Mouse (Mus musculus) CD4-positive helper T cell, adult 2 months (primary cell): ENCODE measurements around the gene Nup62.

Experiments
- DNase-seq: peaks from one replicate; pipeline ENCODE4 v3.0.0-alpha.2; 2012; ENCODE audit warnings: low read depth, missing footprints, low spot score

The Nup62 gene

DNA sequence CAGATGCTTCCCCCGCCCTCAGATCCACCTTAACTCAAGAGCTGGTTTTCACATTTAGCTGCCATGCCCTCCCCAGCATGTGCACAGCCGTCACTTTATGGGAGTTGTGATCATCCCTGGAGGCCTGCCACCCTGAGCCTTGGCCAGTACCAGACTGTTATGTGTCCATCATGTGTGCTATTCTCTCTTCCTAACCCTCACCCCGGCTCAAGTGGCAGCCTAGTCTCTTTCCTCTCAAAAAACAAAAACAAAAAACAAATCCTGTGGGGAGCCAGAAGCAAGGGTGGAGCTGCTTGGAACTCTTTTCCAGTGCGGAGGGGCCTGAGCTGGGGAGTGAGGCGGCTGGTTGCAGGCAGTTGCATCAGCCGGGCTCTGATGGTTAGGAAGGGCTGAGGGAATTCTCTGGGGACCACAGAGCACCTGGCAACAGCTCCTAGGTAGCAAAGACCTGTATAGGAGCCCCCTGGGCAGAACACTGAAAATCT, 2.9 kb downstream of the Nup62 start:
- no peak for DNase-seq

DNA sequence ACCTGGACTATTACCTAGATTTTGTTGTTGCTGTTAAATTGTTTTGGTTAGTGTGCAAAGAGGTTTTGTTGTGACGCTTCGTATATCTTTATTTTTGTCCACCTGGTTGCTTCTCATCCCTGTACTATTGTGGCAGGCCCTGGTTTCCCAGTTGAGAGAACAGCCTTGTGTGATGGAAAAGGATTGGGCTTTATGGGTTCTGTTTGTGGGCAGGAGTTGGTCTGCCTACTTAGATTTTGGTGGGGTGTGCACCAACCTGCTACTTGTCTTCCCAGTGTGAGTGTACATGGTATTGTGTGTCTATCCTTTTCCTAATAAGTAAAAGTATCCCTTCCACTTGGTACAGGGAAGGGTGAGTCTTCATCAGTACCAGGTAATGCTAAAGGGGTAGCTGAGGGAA, 3.5 kb downstream of the Nup62 start:
- DNase-seq: no peak

DNA sequence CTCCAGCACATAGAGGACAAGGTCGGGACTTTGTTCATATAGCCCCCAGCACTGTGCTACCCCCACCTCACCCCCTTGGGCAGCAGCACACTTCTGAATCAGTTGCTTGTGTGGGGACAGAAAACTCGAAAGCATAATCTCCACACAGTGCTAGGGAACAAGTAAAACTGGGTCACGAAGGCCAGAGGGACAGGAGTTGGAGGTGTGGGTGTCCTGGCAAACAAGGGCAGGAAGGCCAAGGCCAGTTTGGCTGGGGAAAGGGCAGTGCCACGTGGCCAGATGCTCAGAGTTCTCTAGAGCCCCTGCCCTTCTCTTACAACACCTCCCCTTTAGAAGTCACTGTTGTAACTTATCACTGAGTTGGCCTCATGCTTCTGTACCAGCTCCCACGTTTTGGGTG, 4.0 kb downstream of the Nup62 start:
- no peak for DNase-seq

DNA sequence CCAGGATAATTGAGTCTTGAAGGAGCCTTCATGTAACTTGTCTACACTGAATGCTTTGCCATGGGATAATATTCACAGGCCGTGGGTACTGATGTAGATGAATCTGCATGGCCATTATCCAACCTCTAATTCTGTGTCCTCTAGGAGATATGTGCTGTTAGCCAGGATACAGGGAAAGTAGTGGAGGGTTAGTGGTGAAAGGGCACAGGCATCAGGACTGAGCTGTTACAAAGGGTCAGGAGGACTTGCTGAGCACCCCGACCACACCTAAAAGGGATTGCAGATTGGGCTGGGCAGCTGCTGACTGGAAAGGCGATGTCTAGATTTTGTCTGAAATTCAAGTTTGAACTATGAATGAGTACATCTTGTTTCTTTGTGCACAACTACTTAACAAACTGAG, 4.6 kb downstream of the Nup62 start:
- DNase-seq: no peak

DNA sequence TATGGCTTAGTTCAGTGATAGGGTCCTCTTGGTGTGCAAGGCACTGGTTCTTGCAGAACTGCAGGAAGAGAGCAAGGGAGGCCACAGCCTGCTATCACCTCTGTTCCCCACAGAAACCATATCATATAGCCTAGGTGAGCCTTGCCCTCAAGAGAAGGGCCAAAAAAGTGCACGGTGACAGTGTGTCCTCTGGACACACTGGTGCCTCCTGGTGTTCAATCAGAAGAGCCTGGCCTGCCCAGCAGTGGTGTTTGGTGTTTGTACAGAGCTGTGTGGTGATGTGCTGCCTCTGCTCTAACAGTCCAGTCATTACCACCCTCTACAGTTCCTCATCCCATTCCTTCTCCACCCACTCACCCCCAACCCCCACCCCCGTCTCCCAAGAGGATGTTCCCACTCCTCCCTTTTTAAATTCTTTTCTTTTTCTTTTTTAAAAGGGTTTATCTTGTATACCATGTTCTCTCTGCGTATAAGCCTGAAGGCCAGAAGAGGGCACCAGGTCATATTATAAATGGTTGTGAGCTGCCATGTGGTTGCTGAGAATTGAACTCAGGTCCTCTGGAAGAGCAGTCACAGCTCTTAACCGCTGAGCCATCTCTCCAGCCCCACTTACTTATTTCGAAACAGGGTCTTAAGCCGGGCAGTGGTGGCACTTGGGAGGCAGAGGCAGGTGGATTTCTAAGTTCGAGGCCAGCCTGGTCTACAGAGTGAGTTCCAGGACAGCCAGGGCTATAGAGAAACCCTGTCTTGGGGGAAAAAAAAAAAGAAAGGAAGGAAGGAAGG, 6.0 kb downstream of the Nup62 start:
- no peak for DNase-seq

DNA sequence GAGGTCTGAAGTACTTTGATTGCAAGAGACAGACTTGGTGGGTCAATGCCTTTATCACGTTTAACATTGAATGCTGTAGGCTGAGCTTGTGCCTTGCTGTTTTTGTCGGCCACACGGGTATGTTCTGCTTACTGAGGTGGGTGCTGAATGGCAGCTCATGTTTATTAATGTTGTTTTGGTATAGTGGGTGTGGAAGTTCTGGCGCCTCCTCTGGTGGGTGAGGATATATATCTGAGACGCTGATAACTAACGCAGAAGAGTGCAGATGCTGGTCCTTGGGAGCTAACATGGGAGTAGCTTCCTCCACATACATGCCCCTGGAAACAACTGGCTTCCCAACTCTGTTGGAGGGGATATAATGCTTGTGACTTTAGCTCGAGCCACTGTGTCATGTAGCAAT, 7.5 kb downstream of the Nup62 start:
- DNase-seq: peak; percentile 42

DNA sequence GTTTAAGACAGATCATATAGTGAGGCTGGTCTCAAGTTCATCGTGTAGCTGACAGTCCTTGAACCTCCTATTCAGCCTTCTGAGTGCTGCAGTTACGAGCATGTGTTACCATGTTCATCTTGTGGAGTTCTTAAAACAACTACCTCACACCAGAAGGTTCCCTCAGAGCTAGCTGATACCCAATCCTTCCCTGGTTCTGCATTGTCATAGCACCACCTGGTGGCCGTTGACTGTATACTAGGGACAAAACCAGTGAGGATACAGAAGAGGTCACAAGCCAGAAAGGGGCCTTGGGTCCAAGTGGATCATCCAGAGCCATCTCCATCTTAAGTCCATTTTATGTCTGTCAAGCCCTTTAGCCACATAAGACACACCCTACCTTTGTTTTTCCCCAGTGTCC, 9.0 kb downstream of the Nup62 start:
- DNase-seq: peak; percentile 79

DNA sequence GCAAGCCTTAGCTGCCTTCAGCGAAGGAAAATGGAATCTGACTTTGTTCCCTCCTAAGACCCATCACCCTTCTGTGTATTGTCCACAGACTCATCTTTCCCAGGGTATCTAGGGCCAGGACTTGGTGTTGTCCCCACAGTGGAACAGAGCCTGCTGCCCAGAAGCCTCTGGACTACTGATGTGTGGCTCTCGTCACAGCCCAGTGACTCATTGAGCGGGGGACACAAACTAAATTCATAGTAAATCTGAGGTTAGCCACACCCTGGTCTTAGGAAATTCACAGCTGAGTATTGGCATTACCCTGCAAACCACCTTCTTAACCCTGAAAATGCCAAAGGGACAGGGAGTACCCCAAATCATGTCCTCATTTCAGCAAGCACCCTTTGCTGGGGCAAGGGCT, 10.9 kb downstream of the Nup62 start:
- no peak for DNase-seq

DNA sequence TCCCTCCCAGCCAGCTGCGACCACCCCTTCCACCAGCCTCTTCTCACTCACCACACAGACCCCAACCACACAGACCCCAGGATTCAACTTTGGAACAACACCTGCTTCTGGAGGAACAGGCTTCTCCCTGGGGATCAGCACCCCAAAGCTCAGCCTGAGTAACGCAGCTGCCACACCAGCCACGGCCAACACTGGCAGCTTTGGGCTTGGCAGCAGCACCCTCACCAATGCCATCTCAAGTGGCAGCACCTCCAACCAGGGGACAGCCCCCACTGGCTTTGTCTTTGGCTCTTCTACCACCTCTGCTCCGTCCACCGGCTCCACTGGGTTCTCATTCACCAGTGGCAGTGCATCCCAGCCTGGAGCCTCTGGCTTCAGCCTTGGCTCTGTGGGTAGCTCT, 12.8 kb downstream of the Nup62 start:
- DNase-seq: no peak

DNA sequence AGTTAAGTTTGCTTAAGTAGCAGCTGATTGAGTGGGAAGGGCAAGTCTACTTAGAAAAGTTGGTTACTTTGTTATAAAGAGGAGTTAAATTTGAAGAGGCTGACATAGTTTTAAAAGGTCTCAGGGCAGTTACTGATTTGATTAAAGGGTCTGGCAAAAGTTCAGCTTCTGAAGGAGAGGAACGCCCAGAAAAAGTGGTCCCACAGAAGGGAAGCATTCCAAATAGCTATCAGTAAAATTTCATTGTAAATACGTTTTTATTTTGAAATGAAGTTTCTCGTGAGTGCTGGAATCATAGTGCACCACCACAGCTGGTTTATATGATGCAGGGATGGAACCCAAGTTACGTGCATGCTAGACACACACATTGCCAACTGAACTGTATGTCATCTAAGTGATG, 16.9 kb downstream of the Nup62 start:
- DNase-seq: no peak

DNA sequence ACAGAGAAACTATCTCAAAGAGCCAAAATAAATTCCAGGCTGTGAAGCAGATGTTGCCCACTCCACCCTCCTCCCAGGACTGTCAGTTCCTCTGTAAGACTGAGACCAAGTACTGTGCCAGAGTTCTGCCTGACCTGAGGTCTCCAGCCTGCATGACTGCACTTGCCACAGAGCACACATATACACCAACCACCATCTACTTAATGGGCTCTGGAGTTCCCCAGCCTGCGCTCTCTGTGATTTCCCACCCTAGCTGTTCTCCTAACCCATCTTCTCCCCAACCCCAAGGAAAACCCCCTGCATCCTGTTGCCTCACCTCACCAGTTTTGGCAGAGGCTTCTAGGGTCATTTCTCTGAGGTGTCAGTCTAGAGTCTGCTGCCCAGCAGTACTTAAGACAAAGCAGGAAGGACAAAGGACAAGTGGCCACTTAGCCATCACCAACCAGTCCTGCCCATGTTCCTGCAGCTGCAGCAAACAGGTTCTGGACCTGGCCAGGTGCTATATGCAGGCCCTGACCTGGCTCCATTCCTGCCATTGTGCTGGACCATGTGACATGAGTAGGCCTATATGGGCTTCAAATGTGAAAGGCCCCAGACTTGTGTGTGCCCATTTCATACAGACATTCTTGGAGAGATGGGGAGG, 19.6 kb downstream of the Nup62 start:
- DNase-seq: no peak

DNA sequence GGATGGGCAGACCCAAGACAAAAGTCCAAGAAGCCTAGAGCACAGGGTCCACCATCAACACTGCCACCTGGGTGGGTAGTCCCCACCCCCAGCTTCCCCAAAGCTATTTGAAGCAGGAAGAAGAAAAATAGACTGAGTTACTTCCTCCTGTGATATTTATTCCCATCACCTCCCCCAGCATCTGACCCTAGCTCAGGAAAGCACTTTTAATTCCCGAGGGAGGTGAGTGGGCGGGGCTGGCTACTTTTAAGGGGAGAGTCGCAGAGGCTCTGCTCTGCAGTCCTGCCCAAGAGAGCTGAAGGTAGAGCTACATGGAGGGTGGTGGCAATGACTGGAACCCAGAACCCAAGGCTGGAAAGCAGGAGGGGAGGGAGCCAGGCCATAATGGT, 20.1 kb downstream of the Nup62 start:
- DNase-seq: no peak

DNA sequence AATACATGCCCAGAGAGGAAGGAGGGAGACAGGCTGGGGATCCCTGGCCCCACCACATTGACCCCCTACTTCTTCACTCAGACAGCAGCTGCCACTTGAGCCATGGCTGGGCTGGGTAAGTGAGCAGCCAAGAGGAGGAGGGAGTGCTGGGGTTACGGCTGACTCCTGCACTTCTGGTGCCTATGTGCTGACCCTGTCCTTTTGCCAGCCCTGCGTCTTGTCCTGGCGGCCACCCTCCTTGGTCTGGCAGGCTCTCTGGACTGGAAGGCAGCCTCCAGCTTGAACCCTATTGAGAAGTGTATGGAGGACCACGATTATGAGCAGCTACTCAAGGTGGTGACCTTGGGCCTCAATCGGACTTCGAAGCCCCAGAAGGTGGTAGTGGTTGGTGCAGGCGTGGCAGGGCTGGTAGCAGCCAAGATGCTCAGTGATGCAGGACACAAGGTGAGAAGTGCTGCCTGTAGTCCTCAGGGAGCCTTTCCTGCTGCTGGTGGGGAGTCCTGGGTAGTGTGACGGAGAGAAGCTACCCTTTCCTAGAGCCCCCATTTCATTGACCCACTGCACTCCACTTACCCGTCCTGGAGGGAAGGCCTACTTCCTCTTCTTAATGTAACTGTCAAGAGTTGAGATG, 20.6 kb downstream of the Nup62 start:
- no peak for DNase-seq

DNA sequence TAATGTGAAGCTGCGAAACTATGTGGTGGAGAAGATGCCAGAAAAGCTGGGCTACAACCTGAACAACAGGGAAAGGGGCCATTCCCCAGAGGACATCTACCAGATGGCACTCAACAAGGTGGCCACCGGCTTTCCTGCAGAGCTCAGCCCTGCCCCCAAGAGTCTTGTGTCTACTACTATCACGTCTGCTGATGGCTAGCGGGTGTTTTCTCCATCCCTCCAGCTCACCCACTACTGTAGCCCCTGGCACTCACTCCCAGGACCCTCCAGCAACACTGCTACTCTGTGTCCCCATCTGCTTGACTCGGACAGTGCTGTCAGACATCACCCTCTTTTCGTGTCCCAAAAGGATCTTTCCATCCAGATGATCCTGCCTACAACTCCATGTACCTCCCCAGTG, 22.2 kb downstream of the Nup62 start:
- no peak for DNase-seq

DNA sequence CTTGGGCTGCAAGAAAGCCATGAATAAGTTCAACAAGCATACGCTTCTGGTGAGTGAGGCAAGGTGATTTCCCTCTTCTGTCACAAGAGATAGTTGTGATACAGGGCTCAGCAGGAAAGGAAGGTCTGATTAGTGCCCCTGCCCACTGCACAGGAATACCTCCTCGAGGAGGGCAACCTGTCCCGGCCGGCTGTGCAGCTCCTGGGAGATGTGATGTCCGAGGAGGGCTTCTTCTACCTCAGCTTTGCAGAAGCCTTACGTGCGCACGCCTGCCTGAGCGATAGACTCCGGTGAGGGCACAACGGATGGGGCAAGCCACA, 23.2 kb downstream of the Nup62 start:
- no peak for DNase-seq

DNA sequence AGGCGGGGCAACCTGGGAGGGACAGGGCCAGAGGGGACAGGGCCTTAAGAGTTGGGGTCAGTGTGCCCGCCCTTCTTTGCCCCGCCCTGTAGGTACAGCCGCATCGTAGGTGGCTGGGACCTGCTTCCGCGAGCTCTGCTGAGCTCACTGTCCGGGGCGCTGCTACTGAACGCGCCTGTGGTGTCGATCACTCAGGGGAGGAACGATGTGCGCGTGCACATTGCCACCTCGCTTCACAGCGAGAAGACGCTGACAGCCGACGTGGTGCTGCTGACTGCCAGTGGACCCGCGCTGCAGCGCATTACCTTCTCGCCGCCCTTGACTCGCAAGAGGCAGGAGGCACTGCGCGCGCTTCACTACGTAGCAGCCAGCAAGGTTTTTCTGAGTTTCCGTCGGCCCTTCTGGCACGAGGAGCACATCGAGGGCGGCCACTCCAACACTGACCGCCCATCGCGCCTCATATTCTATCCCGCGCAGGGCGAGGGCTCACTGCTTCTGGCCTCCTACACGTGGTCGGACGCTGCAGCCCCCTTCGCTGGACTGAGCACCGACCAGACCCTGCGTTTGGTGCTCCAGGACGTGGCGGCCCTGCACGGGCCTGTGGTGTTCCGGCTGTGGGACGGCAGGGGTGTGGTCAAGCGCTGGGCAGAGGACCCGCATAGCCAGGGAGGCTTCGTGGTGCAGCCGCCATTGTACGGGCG, 23.8 kb downstream of the Nup62 start:
- DNase-seq: peak; percentile 69

DNA sequence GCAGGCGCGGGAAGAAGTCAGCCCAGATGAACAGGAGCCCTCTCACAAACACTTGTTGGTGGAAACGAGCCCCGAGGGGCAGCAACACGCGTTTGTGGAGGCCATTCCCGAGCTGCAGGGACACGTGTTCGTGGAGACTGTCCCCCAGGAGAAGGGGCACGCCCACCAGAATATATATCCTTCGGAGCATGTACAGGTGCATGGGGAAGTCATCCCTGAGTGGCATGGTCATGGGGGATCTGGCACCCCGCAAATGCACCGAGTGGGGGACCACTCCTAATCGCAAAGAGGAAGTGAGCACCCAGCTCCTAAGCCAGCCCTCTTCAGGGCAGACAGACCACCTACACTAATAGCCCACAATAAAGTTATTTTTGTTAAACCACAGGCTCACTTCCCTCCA, 24.5 kb downstream of the Nup62 start:
- no peak for DNase-seq

DNA sequence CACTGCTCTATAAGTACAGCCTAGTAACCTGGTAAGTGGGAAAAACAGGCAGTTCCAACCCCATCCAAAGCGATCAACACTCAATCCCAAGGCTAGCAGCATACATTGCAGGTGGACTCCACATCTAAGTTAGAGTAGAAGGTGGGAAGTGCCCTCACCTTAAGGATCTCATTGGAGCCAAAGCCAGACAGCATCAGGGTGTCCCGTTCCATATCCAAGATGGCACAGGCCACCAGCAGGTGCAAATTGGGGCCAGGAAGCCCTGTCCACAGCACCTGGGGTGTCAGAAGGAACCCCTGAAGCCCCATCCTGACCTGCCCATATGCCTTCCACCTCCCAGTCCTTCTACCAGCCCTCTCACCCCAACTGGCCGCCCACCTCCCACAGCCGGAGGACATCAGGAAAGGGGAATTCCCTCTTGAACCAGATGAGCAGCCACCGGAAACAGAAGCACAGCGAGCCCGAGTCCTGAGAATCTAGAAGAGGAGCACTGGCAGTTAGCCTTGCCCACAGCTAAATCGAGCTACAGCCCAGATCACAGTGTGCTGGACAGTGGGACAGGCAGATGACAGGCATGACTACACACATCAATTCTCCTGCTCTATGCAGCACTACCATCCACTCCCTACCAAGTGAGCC, 26.1 kb downstream of the Nup62 start:
- no peak for DNase-seq

DNA sequence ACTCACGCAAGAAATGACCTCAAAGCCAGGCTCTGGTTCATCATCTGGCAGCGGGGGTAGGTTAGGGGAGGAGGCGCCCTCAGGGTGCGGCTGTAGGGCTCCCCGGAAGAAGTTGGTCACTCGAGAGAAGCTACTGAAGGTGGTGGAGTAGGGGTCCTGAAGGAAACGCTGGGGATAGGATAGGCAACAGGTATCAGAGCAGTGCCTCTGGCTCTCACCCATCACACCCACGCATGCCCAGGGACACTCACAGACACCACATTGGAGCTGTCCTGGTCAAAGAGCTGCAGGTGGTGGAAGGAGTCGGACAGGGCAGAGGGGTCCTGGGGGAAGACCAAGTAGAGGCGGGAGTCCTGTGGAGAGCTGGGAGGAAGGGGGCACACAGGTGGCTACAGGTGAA, 29.1 kb downstream of the Nup62 start:
- DNase-seq: no peak

DNA sequence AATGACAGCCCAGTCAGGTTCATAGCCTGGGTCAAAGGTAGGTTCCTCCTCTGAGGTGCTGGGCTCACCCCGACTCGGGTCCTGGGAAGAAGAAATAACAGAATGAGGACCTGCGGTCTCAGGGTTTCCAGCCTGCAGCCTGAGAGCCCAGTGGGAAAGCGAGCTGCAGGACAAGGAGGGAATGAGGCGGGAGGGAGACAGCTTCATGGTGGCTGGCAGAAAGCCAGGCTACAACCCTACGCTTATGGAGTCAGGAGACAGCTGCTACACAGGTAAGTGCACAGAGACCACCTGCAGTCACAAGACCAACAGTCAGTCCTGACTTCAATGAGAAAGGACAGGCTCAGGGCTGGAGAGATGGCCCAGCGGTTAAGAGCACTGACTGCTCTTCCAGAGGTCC, 30.9 kb downstream of the Nup62 start:
- DNase-seq: no peak

DNA sequence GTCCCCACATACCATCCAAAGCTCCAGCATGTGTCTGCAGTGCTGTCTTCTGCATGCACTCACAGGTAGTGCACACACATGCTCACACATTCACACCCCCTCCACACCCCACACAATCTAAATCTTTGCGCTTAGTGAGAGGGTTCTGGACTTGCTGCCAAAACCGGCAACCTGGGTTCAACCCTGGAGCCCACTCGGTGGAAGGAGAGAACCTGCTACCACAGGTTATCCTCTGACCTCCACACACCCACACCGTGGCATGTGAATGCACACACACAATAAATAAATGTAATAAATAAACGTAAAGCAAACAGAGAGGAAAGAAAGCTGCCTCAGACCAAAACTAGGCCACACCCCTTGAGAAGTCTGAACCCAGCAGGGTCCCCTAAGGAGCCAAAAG, 31.9 kb downstream of the Nup62 start:
- DNase-seq: no peak
